Mouse (Mus musculus) megakaryocyte progenitor cell, adult 5-6 weeks (primary cell): ENCODE measurements around the gene Gramd1b. TPM values are rescaled to one million over a fixed set of nuclear protein-coding genes. Genes with fewer than 3 reads are reported as not detected.

Source experiments
- ATAC-seq: replicated peaks from 2 replicates; pipeline ENCODE4 v1.8.0; 2016; ENCODE audit warnings: mild to moderate bottlenecking, moderate TSS enrichment, inconsistent platforms; ENCODE audit not compliant: poor library complexity
- total RNA-seq, 2 experiments: library from RNA; stranded (forward) in 1 of 2; stranded (reverse) in 1 of 2; fragments of 157-497, 149-512 nt in 1 of 2; fragments of 200-1000 nt in 1 of 2; gene quantifications; 2 replicates each; pipeline versions ENCODE4 v1.2.3 to v1.2.4; 2015 to 2017

Gene Gramd1b
- total RNA-seq, 2 experiments from 2014 or later: 15.1 to 15.5 TPM

DNA sequence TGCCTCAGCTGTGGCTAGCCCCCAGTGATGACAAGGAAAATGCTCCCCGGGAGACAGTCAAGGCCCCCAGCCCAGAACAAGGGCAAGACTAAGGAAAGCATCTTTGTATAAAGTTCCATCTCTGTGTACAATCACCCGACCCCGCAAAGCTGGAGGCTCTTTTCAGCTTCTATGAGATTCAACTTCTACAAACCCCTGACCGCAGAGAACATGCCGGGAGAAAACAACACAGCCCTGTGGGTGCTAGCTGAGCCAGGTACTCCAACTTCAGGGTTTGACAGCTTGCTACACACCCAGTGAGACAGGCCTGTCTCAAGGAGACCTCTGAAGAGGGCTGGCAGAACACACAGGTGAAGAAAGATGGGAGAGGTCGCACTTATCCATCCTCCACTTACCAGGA is 155.7 kb downstream of the Gramd1b start:
- no peak for ATAC-seq

DNA sequence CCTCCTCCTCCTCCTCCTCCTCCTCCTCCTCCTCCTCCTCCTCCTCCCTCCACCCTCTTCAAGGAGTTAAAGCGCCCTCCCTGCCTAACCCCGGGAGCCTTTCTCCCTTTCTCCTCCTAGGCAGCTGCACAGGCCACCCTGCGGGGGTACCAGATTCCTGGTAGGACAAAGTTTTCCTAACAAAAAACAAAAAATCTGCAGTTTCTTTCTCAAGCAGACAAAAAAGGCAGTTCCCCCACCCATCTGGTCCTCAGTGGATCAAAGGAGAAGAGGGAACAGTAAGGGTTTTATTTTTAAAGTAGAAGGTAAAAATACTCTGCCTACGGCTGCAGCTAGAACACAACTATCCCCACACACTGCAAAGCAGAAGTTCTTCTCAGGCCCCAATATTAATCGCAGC is 156.2 kb downstream of the Gramd1b start:
- ATAC-seq: no peak

DNA sequence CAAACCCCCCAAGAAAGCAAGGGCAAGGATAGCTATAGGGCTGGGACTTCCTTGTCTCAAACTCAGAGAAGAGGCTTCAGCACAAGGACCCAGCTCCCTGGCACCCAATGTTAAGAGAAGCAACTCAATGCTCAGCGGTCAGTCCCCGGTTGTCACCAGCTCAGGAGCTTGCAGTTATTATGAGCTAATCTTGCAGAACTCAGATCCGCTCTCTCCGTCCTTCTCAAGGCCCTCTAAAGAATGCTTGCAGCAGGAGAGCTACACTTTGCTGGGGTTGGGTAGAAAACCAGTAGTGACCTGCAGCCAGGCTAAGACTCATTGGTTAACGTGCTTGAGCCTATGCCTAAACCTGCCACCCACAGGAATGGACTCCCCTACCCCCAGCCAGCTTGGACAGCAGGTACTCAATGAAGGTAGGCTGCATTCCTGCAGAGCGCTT is 156.6 kb downstream of the Gramd1b start:
- ATAC-seq: no peak

DNA sequence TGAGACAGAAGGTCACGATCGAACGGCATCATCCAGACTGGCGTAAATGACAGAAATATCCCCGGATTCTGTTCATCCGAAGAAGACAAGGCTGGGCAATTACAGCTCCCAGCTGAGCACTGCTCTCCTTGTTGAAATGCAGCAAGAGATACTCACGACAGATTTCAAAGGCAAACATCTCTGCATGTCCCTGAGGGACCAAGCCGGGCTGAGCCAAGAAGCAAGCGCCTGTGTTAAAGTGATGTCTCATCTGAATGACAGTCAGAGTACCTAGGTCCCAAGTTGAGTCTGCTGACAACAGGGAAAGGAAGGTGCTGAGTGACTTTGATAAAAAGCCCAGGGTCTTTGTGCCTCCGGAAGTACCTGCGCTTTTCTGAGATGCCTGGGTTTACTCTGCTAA is 157.1 kb downstream of the Gramd1b start:
- ATAC-seq: no peak

DNA sequence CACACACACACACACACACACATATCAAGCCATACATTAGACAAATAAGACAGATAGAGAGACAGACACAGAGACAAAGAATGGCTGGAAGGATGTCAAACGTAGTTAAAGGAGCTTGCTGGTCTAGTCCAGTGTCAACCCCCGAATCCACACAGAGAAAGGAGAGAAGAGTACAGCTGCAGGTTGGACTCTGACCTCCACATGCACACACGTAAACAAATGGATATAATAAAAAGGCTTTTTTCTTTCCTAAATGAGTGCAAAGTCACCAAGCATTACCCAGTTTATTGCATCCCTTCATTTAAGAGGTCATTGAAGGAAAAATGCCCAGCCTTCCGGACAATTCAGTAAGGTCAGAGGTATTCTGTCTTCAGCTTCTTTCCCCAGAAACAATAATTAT is 161.0 kb downstream of the Gramd1b start:
- no peak for ATAC-seq

DNA sequence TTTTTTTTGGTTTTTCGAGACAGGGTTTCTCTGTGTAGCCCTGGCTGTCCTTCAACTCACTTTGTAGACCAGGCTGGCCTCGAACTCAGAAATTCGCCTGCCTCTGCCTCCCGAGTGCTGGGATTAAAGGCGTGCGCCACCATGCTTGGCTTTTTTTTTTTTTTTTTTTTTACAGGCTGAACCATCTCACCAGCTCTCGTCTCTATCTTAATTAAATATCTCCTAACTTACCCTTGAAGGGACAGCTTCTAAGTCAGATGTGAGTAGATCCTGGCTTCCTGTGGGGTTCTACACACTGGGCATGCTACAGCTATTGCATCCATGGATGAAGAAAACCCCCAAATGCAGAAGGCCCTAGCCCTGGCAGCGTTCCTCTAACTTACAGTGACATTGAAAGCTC is 164.4 kb downstream of the Gramd1b start:
- no peak for ATAC-seq

DNA sequence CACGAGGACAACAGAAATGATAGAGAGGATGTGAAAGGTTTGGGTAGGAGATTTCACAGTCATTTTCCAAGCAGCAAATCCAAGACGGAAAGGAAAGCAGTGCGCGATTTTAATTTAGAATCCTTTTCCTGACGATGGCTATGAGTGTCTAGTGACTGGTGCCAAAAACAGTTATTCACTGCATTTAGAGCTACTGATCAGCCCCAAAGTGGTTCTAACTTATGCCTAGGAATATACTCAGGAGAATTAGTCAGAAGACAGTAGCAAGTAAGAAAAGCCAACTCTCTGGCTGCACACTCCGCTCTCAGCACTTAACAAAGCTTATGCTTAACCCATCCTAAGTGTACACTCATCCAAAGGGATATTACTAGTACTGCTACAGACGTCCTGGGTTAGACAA is 166.9 kb downstream of the Gramd1b start:
- ATAC-seq: no peak

DNA sequence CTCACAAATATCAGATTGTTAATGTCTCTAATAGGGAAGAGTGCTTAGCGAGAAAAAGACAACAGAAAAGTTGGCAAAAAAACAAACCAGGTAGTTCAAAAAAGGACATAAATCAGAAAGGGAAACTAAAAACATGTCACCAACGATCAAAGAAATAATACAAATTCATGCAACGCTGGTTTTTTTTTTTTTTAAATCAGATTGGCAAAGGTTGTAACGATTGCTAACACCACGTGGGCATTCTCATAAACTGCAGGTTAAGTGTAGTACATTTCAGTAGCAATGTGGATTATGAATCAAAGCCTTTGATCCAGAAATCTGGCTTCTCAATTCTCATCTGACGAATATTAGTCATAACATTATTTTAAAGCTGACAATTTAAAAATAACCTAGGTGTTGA is 169.2 kb downstream of the Gramd1b start:
- ATAC-seq: no peak

DNA sequence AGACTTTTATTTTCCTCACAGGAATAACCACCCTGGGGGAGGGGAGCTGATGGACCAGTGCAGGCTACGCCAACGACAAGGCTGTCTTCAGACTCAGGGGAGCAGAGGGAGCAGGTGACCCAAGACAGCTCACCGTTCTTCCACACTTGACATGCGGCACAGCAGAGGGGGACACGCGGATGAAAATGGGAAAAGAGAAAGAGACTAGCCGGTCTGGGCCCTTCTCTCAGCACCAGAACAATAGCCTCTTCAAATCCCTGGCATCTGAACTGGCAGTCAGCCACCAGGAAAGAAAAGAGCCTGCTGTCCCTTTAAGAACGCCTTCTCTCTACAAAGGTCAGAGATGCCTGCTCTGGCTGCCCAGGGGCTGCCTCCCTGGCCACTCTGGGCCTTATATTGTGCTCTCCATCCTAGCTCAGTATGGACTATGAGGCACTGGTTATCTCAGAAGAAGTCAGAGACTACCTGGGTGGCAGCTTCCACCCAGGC is 172.7 kb downstream of the Gramd1b start:
- no peak for ATAC-seq

DNA sequence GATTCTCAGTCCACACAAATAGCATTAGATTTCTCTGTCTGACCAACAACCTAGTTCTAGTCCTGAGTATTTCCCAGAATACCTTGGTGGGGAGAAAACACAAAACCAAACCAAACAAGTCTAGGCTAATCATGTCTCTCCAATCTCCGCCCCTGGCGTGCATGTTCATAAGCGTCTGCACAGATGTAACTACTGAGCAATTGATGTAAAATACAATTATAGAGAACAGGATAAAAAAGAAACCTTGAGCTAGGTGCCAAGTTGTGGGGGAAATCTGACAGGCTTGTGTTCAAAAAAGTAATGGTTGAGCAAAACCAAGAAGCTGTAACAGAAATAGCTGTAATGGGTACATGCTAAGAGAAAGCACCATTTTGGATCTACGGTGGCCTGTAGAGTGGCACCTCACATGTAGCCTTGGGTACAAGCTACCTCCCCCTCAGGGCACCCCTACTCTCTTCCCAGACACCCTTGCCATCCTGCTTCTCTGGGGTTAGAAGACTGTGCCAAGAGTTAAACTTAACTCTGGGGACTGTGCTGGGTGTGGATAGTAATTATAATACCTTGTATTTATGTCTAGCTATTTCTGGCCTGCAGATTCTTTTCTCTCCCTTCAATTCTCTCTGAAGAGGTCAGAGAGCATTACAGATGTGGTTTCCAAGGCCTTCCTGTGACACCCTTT is 174.3 kb downstream of the Gramd1b start:
- no peak for ATAC-seq

DNA sequence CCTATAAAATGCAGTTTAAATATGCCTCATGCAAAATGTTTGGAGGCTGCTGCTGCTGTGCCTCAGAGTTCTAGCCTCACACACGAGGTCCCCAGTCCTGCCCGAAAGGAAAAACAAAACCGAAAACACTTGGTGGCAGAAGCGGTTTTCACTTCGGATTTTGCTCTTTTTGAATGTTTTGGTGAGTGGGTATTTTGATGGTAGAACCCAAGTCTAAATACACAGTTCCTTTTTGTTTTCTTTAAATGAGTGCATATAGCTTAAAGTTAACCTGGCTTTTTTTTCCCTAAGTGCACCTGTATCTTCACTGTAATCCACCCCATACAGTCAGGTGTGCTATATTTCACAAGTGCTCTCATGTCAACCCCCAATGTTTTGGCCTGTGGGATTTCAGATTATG is 174.8 kb downstream of the Gramd1b start:
- no peak for ATAC-seq

DNA sequence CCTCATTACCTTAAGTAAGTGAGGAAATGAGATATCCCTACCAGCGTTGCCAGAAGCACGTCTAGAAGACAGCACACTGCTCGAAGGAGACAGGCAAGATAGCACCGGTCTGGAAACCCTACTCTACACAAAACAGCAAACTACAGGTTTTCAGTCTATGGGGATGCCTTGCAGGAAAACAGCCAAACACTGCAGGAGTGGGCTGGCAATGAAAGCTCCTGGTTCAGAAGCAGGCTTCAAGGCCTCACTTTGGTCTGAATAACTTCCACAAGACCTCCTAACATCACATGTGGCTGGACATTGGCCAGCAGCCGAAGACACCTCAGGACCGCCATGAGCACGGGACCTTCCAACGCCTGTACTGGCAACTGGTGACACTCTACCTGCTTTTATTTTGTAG is 175.8 kb downstream of the Gramd1b start:
- ATAC-seq: no peak

DNA sequence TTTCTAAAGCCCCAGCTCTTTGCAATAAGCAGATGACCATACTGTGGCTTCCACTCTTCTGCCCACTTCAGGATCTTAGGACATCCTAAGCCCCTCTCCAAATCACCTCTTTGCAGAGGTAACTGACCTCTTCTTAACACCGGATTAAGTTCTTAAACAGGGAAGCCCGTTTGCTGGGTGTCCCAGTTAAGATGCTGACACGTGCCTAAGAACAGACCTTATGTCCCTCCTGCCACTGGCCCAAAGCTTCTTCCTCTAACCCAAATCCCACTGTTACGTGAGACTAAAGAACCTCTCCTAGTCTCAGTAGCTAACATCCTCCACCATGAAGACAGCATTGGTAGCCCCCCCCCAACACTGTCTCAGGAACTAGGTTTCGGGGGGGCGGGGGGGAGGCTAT is 177.6 kb downstream of the Gramd1b start:
- no peak for ATAC-seq

DNA sequence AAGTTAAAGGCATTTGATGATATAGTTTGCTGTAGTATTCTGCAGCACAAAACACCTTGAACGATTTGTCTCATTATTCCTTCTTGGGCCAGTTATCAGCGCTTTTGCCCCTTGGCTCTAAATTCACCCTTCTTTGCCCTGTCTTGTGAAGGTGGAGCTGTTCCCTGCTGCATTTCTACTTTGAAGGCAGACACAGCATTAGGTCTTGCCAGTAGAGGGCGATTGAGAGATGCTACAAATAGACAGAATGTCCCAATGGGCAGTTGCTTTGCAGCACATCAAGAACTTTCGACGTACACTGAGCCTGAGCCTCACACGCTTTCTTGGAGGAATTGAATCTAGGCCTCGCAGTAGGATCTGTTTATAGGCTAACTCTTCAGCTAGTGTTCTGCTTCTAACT is 180.5 kb downstream of the Gramd1b start:
- ATAC-seq: peak; percentile 72

DNA sequence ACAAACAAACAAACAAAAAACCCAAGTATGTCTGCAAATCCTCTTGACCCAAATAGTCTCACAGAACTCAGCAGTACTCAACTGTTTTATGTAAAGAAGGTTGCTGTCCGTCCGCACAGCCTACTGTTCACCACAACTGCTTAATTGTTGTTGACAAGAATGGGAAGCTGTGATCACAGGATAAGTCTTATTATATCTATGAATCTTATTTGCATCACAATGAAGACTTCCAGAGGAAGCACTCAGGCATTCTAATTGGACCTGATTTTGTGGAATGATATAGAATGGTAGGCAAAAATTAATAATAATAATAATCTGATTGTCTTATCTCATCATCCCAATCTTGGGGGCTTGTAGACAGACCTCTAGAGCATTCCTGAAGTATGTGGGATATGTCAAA is 181.1 kb downstream of the Gramd1b start:
- ATAC-seq: no peak

DNA sequence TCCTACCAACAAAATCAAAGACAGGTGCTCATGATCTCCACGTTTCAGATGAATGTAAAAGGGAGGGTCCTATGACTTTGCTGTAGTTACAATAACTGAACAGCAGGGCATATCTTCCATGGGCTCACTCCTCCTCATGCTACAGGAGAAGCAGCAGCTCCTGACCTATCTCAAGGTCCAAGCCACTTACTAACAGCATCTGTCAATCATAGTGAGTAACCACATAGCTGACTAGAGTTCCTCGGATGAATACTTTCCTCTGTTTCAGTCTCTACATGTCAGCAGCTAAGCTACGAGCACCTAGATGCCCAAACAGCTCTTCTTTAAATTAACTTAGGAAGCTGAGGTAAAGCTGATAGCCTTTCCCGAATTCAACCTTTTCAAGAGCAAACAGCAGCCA is 181.6 kb downstream of the Gramd1b start:
- no peak for ATAC-seq

DNA sequence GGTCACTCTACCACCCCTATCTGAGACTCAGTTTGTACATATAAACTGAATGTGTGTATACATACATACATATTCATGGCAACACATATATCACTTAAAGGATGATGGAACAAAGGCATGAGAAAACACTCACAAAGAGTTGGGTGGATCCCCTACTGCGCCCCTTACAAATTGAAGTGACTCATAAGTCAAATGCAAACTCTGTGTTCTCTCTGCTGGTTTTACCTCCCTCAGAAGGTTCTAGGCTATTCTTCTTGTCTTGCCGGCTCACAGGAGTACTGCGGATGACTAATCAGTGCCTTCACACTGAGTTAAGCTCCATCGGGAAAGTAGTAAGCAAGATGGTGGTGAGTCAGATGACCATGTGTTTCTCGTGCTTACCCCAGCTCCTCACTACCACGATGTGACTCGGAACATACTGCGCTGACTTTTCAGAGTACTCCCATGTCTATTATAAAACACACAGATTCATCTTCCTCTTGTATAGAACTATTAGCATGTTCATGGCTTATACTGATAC is 182.4 kb downstream of the Gramd1b start:
- no peak for ATAC-seq

DNA sequence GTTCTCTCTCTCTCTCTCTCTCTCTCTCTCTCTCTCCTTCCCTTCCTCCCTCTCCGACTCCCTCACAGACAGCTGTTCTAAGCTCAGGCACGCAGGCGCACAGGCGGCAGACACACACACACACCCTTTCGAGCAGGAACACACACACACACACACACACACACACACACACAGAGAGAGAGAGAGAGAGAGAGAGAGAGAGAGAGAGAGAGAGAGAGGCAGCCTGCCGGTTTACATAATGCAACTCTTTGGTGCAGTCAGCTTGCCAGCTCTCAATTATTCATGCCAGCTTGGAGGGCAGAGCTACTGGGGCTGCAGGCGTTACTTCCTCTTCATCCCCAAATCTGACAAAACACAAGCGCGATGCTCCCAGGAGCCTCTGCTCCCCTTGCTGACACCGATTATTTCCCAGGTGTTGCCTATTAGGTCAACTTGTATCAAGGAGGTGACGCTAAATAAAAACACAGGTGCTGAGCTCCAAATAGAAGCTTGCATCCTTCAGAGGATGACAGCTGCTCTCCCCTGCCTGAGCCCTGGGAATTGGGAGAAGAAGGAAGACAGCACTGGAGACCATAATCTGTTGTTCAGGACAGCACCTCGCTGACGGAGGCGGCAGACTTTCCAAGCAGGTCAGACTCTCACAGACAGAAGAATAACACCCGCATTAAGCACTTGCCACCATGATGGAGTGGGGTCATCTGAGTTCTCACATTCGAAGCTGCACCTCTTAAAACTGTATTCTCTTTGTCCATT is 184.8 kb downstream of the Gramd1b start:
- ATAC-seq: peak; percentile 54

DNA sequence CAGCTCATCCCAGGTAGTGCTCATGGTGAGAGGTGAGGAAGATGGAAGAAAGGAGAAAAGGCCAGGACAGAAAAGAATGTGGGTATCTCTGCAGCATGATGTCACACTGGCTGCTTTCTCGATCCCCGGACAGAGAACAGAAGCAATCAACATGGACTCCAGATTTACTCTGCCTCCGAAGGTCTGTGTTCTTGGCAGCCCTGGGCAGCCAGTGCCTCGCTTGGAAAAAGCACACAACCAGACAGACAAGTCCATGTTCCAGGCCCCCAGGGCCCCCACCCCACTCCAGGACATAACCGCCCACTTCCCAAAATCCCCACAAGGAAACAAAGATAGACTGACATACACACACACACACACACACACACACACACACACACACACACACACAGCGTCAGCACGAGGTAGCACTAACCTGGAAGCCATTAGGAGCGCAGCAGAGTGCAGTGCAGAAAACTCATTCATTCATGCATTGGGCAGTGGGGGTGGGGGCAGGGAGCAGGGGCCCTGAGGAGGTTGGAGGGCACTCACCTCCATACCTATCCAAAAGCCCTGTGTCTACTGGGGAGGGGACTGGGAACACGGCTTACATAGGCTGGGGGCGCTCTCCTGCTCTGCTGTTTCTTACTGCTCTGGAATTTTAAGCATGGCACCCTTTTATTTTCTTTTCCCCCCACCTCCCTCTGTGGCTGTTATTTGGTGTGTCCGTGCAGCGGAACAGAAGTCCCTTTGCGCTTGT is 185.5 kb downstream of the Gramd1b start:
- no peak for ATAC-seq

DNA sequence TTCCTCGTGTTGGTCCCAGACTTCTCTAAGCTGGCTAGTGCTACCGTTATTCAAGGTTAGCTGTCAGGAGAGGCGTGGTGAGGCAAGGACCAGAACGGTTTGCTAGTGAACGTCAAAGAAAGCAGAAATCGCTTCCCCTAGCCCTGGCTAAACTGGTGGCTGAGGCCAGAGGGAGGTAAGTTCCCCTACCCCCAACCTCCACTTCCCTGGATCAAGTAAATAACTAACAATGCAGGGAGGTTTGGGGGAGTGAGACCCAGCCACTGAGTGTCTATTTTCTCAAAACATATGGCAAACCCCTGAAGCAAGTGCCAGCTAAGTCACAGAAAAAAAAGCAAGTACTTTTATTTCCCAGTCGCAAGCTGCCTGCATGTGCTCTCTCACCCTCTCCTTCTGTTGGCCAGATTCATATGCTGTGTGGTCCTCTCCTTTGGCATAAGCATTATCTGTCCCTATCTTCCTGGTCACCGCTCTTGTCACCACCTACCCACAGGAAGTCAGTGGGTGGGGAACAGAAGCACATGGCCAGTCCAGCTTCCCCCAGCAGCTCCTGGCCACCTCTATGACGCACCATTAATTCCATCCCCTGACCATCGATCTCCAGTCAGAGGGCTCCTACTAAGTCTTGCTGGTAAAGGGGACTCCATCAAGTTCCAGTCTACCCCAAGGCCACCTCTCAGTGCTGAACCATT is 186.2 kb downstream of the Gramd1b start:
- peak; percentile 45 for ATAC-seq

DNA sequence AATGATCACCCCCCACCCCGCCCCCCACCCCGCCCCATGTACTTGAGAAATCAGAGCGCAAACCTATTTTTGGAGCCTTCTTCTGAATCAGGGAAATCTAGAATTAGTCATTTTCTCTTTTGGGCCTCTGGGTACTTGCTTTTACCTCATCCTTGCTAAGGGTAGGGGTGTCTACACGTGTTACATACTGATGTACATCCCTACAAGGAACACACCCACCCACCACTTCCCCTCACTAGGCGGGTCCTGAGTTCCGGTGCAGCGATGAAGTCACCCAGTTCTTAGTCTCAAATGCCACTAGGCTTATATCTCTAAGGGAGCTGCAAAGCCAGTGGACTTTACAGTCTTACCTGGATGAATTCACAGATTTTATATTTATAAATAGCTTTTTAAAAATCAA is 187.4 kb downstream of the Gramd1b start:
- ATAC-seq: peak; percentile 33; the same call in 1 of the 2 replicates
